Mouse (Mus musculus) kidney, adult 2 months (tissue): ENCODE measurements around the gene Gm4567. TPM values are rescaled to one million over a fixed set of nuclear protein-coding genes. Genes with fewer than 3 reads are reported as not detected.
"Not testable (repeated sequence)": the region's sequence is repeated elsewhere in the genome, so short reads cannot be mapped to it uniquely, and the experiment has no call there.

ENCODE experiments used
- DNase-seq: peaks from one replicate; pipeline ENCODE4 v3.0.0; 2021
- H3K27ac ChIP-seq: fragments of 200-500 bp; 2 replicates; pipeline ENCODE4 v1.5.1; 2012; ENCODE audit warnings: low read depth, low read length, control low read depth, inconsistent platforms; ENCODE audit not compliant: insufficient read depth
- H3K27me3 ChIP-seq: fragments of 200-500 bp; replicated peaks from 2 replicates; pipeline ENCODE4 v1.6.1; 2012; ENCODE audit warnings: mild to moderate bottlenecking, moderate library complexity, low read length, inconsistent platforms; ENCODE audit not compliant: control insufficient read depth, insufficient read depth
- H3K36me3 ChIP-seq: fragments of 200-500 bp; 2 replicates; pipeline ENCODE4 v1.6.1; 2012; ENCODE audit warnings: mild to moderate bottlenecking, moderate library complexity, low read length, inconsistent platforms; ENCODE audit not compliant: control insufficient read depth, insufficient read depth
- H3K4me1 ChIP-seq: fragments of 200-500 bp; 2 replicates; pipeline ENCODE4 v1.6.1; 2011; ENCODE audit warnings: low read length; ENCODE audit not compliant: control insufficient read depth, insufficient read depth
- H3K4me3 ChIP-seq: fragments of 200-500 bp; 2 replicates; pipeline ENCODE4 v1.5.1; 2011; ENCODE audit warnings: mild to moderate bottlenecking, low read depth, low read length, control low read depth; ENCODE audit not compliant: insufficient read depth
- WGBS: fragments of 180-500 bp; shearing (Covaris S2); methylation state at CpG from one replicate; pipeline ENCODE4 v1.1.7; 2018; 5-methylcytosine and 5-hydroxymethylcytosine counted together
- polyA plus RNA-seq: library from polyadenylated mRNA; depleted of rRNA; stranded (reverse); fragments of >200 nt; gene quantifications from 2 replicates; pipeline ENCODE4 v1.2.3, GENCODE M21; 2012; rRNA removed

Gm4567 gene
- polyA plus RNA-seq = not detected in 2 replicates

DNA sequence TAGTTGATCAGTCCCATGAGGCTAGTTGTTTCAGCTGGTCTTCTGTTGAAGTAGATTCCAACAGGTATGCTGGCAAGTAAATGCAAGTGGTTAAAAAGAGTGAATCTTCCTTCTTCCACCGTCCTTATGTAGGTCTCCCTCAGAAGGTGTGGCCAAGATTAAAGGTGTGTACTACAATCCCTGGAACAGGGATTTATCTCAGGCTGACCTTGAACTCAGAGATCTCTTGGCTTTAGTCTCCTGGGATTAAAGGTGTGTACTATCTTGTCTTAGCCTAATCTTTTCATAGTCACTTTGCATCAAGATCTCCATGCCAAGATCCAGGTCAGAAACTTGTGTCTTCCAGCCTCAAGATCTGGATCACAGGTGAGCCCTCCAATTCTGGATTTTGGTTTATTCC lies at the start of gene Gm4567:
Gene Gm4567, minus strand, starts transcription at position 101 of the 400 bp plus-strand sequence.
- not testable (repeated sequence) for H3K4me3 ChIP-seq, H3K4me1 ChIP-seq
- WGBS = no CpG with 5 or more reads among the region's 1 CpGs

DNA sequence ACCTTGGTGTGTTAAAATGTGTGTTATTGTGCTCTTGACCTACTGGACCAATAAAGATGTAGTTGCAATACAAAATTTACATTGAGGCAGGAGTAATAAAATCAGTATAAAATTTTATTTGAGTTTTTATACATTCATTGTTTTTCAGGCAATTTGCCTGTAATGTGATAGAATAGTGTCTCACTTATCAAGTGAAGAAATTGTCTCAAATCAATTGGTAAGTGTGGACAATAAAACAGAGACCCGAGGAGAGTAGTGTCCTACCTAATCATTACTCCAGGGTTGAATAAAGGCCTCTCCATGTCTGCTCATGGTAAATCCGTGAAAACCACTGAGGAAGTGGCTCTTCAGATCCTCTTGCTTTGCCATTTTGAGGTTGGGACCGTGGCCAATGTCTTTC lies 41.9 kb upstream of the Gm4567 start, which contains the start of gene Vmn1r157:
Gene Vmn1r157, plus strand, starts transcription at position 301 of the 400 bp plus-strand sequence.
- 28% methylated on average over 2 of the region's 3 CpGs for WGBS
- not testable (repeated sequence) for H3K4me1 ChIP-seq, H3K27ac ChIP-seq, H3K4me3 ChIP-seq, DNase-seq, H3K27me3 ChIP-seq, H3K36me3 ChIP-seq

More for the DNA sequence above, at the start of gene Gm4567:
- not testable (repeated sequence) for H3K27ac ChIP-seq, H3K36me3 ChIP-seq, DNase-seq, H3K27me3 ChIP-seq

DNA sequence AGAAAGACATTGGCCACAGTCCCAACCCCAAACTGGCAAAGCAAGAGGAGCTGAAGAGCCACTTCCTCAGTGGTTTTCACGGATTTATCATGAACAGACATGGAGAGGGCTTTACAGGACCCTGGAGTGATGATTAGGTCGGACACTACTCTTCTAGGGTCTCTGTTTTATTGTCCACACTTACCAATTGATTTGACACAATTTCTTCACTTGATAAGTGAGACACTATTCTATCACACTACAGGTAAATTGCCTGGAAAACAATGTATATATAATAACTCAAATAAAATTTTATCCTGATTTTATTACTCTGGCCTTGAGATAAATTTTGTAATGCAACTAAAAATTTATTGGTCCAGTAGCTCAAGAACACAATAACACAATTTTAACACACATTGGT lies 27.3 kb downstream of the Gm4567 start, which contains the start of gene Gm8693:
Gene Gm8693, minus strand, starts transcription at position 101 of the 400 bp plus-strand sequence.
- not testable (repeated sequence) for H3K36me3 ChIP-seq, DNase-seq, H3K27me3 ChIP-seq, H3K4me1 ChIP-seq, H3K27ac ChIP-seq, H3K4me3 ChIP-seq
- WGBS = no CpG with 5 or more reads among the region's 2 CpGs

Other genes starting within 250 kb of the Gm4567 start
- gene Vmn1r151, start 220.0 kb downstream of the Gm4567 start, polyA plus RNA-seq = not detected in 2 replicates
- gene Vmn1r152, start 196.7 kb downstream of the Gm4567 start, polyA plus RNA-seq = not detected in 2 replicates
- not detected in 2 replicates for gene Gm8677, start 184.8 kb downstream of the Gm4567 start, polyA plus RNA-seq
- gene Gm4201, start 154.4 kb downstream of the Gm4567 start, polyA plus RNA-seq = not detected in 2 replicates
- not detected in 2 replicates for gene Gm4565, start 131.6 kb downstream of the Gm4567 start, polyA plus RNA-seq
- gene Vmn1r155, start 61.7 kb downstream of the Gm4567 start, polyA plus RNA-seq = not detected in 2 replicates
- gene Gm8693, start 27.4 kb downstream of the Gm4567 start, polyA plus RNA-seq = not detected in 2 replicates
- gene Vmn1r157, start 42.0 kb upstream of the Gm4567 start, polyA plus RNA-seq = not detected in 2 replicates
- not detected in 2 replicates for gene Vmn1r158, start 71.1 kb upstream of the Gm4567 start, polyA plus RNA-seq
- not detected in 2 replicates for gene Vmn1r159, start 123.9 kb upstream of the Gm4567 start, polyA plus RNA-seq
- gene Vmn1r160, start 151.5 kb upstream of the Gm4567 start, polyA plus RNA-seq = not detected in 2 replicates